Mouse (Mus musculus) bone marrow, adult 2 months (tissue): ENCODE measurements at regions not wholly inside any gene's neighbourhood (a gene's known extent, or its start where the extent isn't known, plus 50 kb on each side); places are given as distances from the start of the nearest gene placed in this dataset.

Experiments
- CTCF ChIP-seq: fragments of 200-500 bp; IDR thresholded peaks from 2 replicates; pipeline ENCODE4 v1.5.1; 2011; ENCODE audit warnings: low read length, control low read depth; ENCODE audit not compliant: control insufficient read depth, insufficient read depth
- POLR2A ChIP-seq: fragments of 200-500 bp; IDR thresholded peaks from 2 replicates; pipeline ENCODE4 v1.6.1; 2011; ENCODE audit warnings: low read depth, mild to moderate bottlenecking, control low read depth, low read length, borderline replicate concordance; ENCODE audit not compliant: control insufficient read depth

GRCm38 (mm10) chr7:135966231-135966630 is 250.1 kb upstream of the Mki67 start:
- TF ChIP-seq CTCF (no peak), POLR2A (no peak)
